In the genomic region with DNA sequence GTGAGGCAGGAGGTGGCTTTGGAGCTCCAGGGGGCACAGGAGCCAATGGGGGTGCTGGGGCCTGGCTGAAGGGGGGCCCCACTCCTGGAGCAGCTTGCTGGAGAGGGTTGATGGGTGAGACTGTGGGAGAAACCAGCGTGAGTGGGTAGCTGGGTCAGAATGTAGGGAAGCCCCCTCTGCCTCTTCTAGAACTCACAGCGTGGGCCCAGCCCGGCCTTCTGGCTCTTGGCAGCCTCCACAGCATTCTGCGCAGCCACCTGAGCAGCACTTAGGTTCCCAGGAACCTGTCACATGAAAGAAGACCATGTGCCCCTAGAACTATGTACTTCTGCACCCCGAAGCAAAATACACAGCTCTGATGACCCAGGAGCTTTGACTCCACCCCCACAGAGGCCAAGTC, we compare ENCODE assay signal across 20 mouse cellular contexts. TPM values are rescaled to one million over a fixed set of nuclear protein-coding genes. Genes with fewer than 3 reads are reported as not detected.
DNase-seq lines count a peak whose midpoint lies in the region; ATAC-seq and TF ChIP-seq lines count a peak whose summit lies in the region.
"Had no signal": no experiment of that assay in that cellular context is flagged by ENCODE, and none has a peak within 500 bp of the region (broad histone marks: within the 10 kb centered on the region; RNA-seq: fewer than 3 reads in every experiment).

No protein-coding gene starts in this region.

- no peak overlapping the region for H3K4me2 ChIP-seq in embryonic facial prominence, embryonic 11.5 days (ENCODE audit: low read depth, low read length)
- H3K4me2 ChIP-seq: embryonic facial prominence, embryonic 12.5 days; forebrain, embryonic 13.5 days; forebrain, embryonic 15.5 days had no signal

- no peak overlapping the region for H3K27ac ChIP-seq in embryonic facial prominence, embryonic 11.5 days (replicated peaks; ENCODE audit: low read depth, low read length)
- no peak overlapping the region for H3K27ac ChIP-seq in embryonic facial prominence, embryonic 10.5 days (replicated peaks)
- H3K27ac ChIP-seq in layer of hippocampus, adult 2 months = peak overlapping the region; percentile 91
- H3K27ac ChIP-seq: embryonic facial prominence, embryonic 12.5 days; forebrain, embryonic 13.5 days; forebrain, embryonic 15.5 days had no signal

- H3K36me3 ChIP-seq in embryonic facial prominence, embryonic 11.5 days (replicated peaks; ENCODE audit: control insufficient read depth, insufficient read depth, low read depth, low read length) = peaks cover 22% of the 10 kb centered on the region
- H3K36me3 ChIP-seq in embryonic facial prominence, embryonic 10.5 days (replicated peaks) = peaks cover 99% of the 10 kb centered on the region

- H3K9ac ChIP-seq in embryonic facial prominence, embryonic 11.5 days (replicated peaks; ENCODE audit: low read length) = no peak overlapping the region
- H3K9ac ChIP-seq: embryonic facial prominence, embryonic 12.5 days; forebrain, embryonic 13.5 days; forebrain, embryonic 15.5 days; forebrain, postnatal 0 days had no signal

- H3K9me3 ChIP-seq in embryonic facial prominence, embryonic 11.5 days (replicated peaks; ENCODE audit: control insufficient read depth, low read length) = no peaks in the 10 kb centered on the region
- H3K9me3 ChIP-seq in embryonic facial prominence, embryonic 10.5 days = no peaks in the 10 kb centered on the region
- H3K9me3 ChIP-seq: embryonic facial prominence, embryonic 12.5 days; forebrain, embryonic 13.5 days; forebrain, embryonic 15.5 days; G1E had no signal

- WGBS in embryonic facial prominence, embryonic 11.5 days = 92% methylated on average over 5 of the region's 5 CpGs
- 96% methylated on average over 5 of the region's 5 CpGs for WGBS in embryonic facial prominence, embryonic 10.5 days

- peak; percentile 48 to 55 for DNase-seq in cerebellum, postnatal 14 days
- no peak for DNase-seq in cerebellum, adult 11-12 months
- no peak for DNase-seq in embryonic facial prominence, embryonic 11.5 days (ENCODE audit: low spot score)
- DNase-seq in embryonic facial prominence, embryonic 10.5 days (ENCODE audit: low spot score) = no peak
- no peak for DNase-seq in layer of hippocampus, adult 2 months (ENCODE audit: low spot score in 2 of 2)
- no peak for DNase-seq in layer of hippocampus, postnatal 25 days (ENCODE audit: extremely low spot score in 1 of 2, low spot score in 1 of 2)
- DNase-seq: adrenal gland, adult 8-10 months; adrenal gland, postnatal 14 days; adrenal gland, postnatal 36 days; cerebellum, adult 18-20 months; cerebellum, adult 9-11 months; cerebellum, postnatal 36 days; forebrain, postnatal 0 days had no signal

- no peak for TF ChIP-seq CTCF in layer of hippocampus, adult 2 months (conservative IDR thresholded peaks at IDR 0.05)

- 0 out of 2 replicates have a peak, but pooled peaks have one; percentile 8 for ATAC-seq in embryonic facial prominence, embryonic 11.5 days (replicated peaks; ENCODE audit: insufficient number of reproducible peaks, low FRiP score, low TSS enrichment, low read depth)
- no peak for ATAC-seq in megakaryocyte, adult 5-6 weeks (ENCODE audit: poor library complexity, severe bottlenecking)
- ATAC-seq: activated CD4-positive, CD25-positive, alpha-beta regulatory T cell, adult 4 months; forebrain, embryonic 13.5 days; forebrain, embryonic 15.5 days; forebrain, postnatal 0 days; Patski had no signal

- H3K4me1 ChIP-seq in embryonic facial prominence, embryonic 11.5 days (ENCODE audit: control insufficient read depth, insufficient read depth, low read length) = no peaks in the 10 kb centered on the region
- H3K4me1 ChIP-seq in embryonic facial prominence, embryonic 10.5 days = no peaks in the 10 kb centered on the region; the same call in 1 of the 2 replicates
- H3K4me1 ChIP-seq: embryonic facial prominence, embryonic 12.5 days had no signal

- no peak overlapping the region for H3K4me3 ChIP-seq in embryonic facial prominence, embryonic 11.5 days (ENCODE audit: low read depth, low read length)
- no peak overlapping the region for H3K4me3 ChIP-seq in embryonic facial prominence, embryonic 10.5 days
- no peak overlapping the region; the same call in 1 of the 2 replicates for H3K4me3 ChIP-seq in layer of hippocampus, adult 2 months
- H3K4me3 ChIP-seq: embryonic facial prominence, embryonic 12.5 days; forebrain, embryonic 13.5 days; forebrain, embryonic 15.5 days had no signal

- H3K27me3 ChIP-seq in embryonic facial prominence, embryonic 11.5 days (ENCODE audit: control insufficient read depth, insufficient read depth, low read length) = no peaks in the 10 kb centered on the region
- H3K27me3 ChIP-seq in embryonic facial prominence, embryonic 10.5 days (replicated peaks; ENCODE audit: low read depth, poor library complexity, severe bottlenecking) = no peaks in the 10 kb centered on the region
- H3K27me3 ChIP-seq: embryonic facial prominence, embryonic 12.5 days; forebrain, embryonic 13.5 days; forebrain, embryonic 15.5 days; Patski had no signal

RNA-seq across cellular contexts. Expression of gene Med25, which starts 7.9 kb away (rescaled TPM):
- polyA plus RNA-seq in embryonic facial prominence, embryonic 11.5 days (2014; fragmentation: Nextera tagmentation; extraction: Ambion mirVana) = 44.5 and 50.3 TPM in 2 replicates
- polyA plus RNA-seq in embryonic facial prominence, embryonic 10.5 days (2016; fragmentation: Nextera tagmentation; extraction: Ambion mirVana) = 135 and 146 TPM in 2 replicates
- 100 to 1,000 TPM; 103 to 107 TPM for total RNA-seq in layer of hippocampus, adult 2 months (2021)
- total RNA-seq in layer of hippocampus, postnatal 25 days (2021) = 100 to 1,000 TPM; 105 to 108 TPM
- 19.4 and 23.7 TPM in 2 replicates for total RNA-seq in megakaryocyte, adult 5-6 weeks (2015)
- total RNA-seq in megakaryocyte, adult 5-6 weeks (2017) = 8.6 and 9.0 TPM in 2 replicates

RNA-seq across cellular contexts. Expression of gene Fuz, which starts 11.2 kb away (rescaled TPM):
- 11.8 and 13.2 TPM in 2 replicates for polyA plus RNA-seq in embryonic facial prominence, embryonic 11.5 days (2014; fragmentation: Nextera tagmentation; extraction: Ambion mirVana)
- 17.6 and 20.1 TPM in 2 replicates for polyA plus RNA-seq in embryonic facial prominence, embryonic 10.5 days (2016; fragmentation: Nextera tagmentation; extraction: Ambion mirVana)
- 10 to 100 TPM; 21.6 to 24.8 TPM for total RNA-seq in layer of hippocampus, adult 2 months (2021)
- 10 to 100 TPM; 27.3 to 29.2 TPM for total RNA-seq in layer of hippocampus, postnatal 25 days (2021)
- total RNA-seq in megakaryocyte, adult 5-6 weeks (2015) = 4.6 and 4.7 TPM in 2 replicates
- total RNA-seq in megakaryocyte, adult 5-6 weeks (2017) = 11.1 and 11.3 TPM in 2 replicates

RNA-seq across cellular contexts. Expression of gene Ptov1, which starts 15.0 kb away (rescaled TPM):
- 350 and 370 TPM in 2 replicates for polyA plus RNA-seq in embryonic facial prominence, embryonic 11.5 days (2014; fragmentation: Nextera tagmentation; extraction: Ambion mirVana)
- polyA plus RNA-seq in embryonic facial prominence, embryonic 10.5 days (2016; fragmentation: Nextera tagmentation; extraction: Ambion mirVana) = 514 and 525 TPM in 2 replicates
- 100 to 1,000 TPM; 321 to 335 TPM for total RNA-seq in layer of hippocampus, adult 2 months (2021)
- total RNA-seq in layer of hippocampus, postnatal 25 days (2021) = 100 to 1,000 TPM; 311 to 358 TPM
- 21.3 and 29.0 TPM in 2 replicates for total RNA-seq in megakaryocyte, adult 5-6 weeks (2015)
- 5.9 and 8.7 TPM in 2 replicates for total RNA-seq in megakaryocyte, adult 5-6 weeks (2017)

RNA-seq across cellular contexts. Expression of gene Pnkp, which starts 27.7 kb away (rescaled TPM):
- polyA plus RNA-seq in embryonic facial prominence, embryonic 11.5 days (2014; fragmentation: Nextera tagmentation; extraction: Ambion mirVana) = 21.6 and 25.3 TPM in 2 replicates
- 34.4 and 36.3 TPM in 2 replicates for polyA plus RNA-seq in embryonic facial prominence, embryonic 10.5 days (2016; fragmentation: Nextera tagmentation; extraction: Ambion mirVana)
- total RNA-seq in layer of hippocampus, adult 2 months (2021) = 10 to 100 TPM; 33.1 to 36.3 TPM
- total RNA-seq in layer of hippocampus, postnatal 25 days (2021) = 10 to 100 TPM; 31.1 to 34.0 TPM
- total RNA-seq in megakaryocyte, adult 5-6 weeks (2015) = 75.1 and 89.7 TPM in 2 replicates
- total RNA-seq in megakaryocyte, adult 5-6 weeks (2017) = 109 and 129 TPM in 2 replicates

RNA-seq across cellular contexts. Expression of gene Tbc1d17, which starts 35.8 kb away (rescaled TPM):
- polyA plus RNA-seq in embryonic facial prominence, embryonic 11.5 days (2014; fragmentation: Nextera tagmentation; extraction: Ambion mirVana) = 55.1 and 75.1 TPM in 2 replicates
- 77.2 and 82.7 TPM in 2 replicates for polyA plus RNA-seq in embryonic facial prominence, embryonic 10.5 days (2016; fragmentation: Nextera tagmentation; extraction: Ambion mirVana)
- 10 to 100 TPM; 69.0 to 81.3 TPM for total RNA-seq in layer of hippocampus, adult 2 months (2021)
- 10 to 100 TPM; 59.0 to 61.0 TPM for total RNA-seq in layer of hippocampus, postnatal 25 days (2021)
- 12.5 and 17.6 TPM in 2 replicates for total RNA-seq in megakaryocyte, adult 5-6 weeks (2015)
- 13.0 and 14.8 TPM in 2 replicates for total RNA-seq in megakaryocyte, adult 5-6 weeks (2017)

Comparison
In these comparisons a context has a peak if more than half of its experiments do, and no peak if none do; other contexts are left out.
1. DNase-seq: peak in cerebellum, postnatal 14 days (2 of 2); none in cerebellum, adult 11-12 months (single experiment), embryonic facial prominence, embryonic 11.5 days (single experiment), embryonic facial prominence, embryonic 10.5 days (single experiment), layer of hippocampus, adult 2 months (0 of 2) and layer of hippocampus, postnatal 25 days (0 of 2).
2. RNA of gene Med25, which starts 7.9 kb away (total RNA-seq): 105 to 108 TPM in layer of hippocampus, postnatal 25 days and 103 to 107 TPM in layer of hippocampus, adult 2 months; 8.6 to 23.7 TPM in megakaryocyte, adult 5-6 weeks; every median in the first group is over 4 times any median in the second.
3. RNA of gene Ptov1, which starts 15.0 kb away (total RNA-seq): 311 to 358 TPM in layer of hippocampus, postnatal 25 days and 321 to 335 TPM in layer of hippocampus, adult 2 months; 5.9 to 29.0 TPM in megakaryocyte, adult 5-6 weeks; every median in the first group is over 10 times any median in the second.